Mouse (Mus musculus): ENCODE measurements around the gene Arhgef15.

The Arhgef15 gene

DNA sequence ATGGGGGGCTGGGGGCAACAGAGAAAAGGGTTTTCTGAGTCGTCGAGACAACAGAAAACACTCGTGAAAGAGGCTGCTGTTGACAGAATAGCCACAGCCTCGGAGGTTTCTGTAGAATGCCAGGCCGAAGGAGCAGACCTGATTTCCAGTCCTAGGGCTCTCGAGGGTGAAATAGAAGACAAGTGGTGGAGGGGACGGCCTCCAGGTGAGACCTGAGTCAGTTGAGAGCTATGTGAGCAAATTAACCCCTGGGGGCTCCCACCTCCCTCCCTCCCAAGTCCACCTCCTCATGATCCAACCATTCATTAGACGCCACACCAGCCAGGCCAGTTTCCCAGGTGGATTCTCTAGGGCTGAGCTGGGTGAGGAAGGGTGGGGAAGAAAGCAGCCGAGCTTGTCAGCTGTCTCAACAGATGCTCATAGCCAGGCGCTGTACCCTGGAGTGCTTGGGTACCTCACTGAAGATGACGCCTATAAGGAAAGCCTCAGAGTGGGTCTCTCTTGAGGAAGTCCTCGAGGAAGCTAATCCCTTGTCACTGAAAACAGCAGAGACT, 63.3 kb downstream of the Arhgef15 start:
- no peak for DNase-seq (ENCODE audit: low read depth, low spot score)

Data from brain, adult 2 months (tissue).